Mouse (Mus musculus) cerebellum, postnatal 4 days (tissue): Measurements from ENCODE around the gene Khdc4.
A peak's percentile ranks its signal among the peaks of the same experiment; 100 is the strongest.
"Not testable (repeated sequence)": the region's sequence is repeated elsewhere in the genome, so short reads cannot be mapped to it uniquely, and the experiment has no call there.

Experiments used
- DNase-seq, 2 experiments: peaks; one replicate each; pipeline ENCODE4 v3.0.0; 2022; ENCODE audit warnings: low spot score in 2 of 2, mixed read lengths in 1 of 2

Gene Khdc4

DNA sequence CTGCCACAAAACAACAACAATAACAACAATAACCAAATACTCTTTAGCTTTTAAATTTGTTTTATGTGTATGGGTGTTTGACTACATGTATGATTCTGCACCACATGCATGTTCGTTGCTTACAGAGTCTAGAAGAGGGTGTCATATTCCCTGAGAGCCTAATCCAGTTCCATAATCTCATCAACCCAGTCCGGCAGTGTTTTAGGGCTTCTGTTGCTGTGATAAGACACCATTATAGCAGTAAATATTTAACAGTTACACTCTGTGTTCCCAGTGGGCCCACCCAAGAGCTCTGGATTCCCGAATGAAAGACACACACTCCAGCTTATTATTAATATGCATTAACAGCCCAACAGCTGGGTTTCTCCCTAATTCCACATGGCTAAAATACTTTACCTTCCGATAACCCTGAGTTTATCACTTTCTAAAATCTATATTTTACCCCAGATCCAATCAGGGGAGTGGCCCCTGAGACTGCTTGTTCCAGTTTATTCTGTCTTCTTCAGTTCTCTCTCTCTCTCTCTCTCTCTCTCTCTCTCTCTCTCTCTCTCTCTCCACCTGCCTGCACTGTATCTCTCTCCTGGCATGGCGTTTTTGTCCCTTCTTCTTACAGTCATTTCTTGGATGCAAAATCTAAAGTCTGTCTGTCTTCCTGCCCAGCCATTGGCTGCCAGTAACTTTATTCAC is 27.0 kb upstream of the Khdc4 start:
- DNase-seq = no peak

DNA sequence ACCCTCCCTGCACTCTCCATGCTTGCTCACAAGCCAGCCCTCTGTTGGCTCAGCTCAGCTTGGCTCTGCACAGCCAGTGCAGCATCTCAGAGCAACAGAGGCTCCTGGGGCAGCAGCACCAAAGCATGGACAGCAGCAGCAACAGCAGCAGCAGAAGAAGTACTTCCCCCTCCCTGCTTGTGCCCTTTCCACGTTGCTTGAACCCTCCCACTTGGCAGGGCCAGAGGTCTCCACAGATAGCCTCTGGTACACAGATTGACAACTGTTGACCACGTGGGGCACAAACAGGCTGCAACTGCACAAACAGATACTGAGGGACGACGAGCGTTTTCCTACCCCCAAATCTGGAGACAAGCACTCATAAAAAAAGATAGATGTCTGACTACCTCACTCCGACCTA is 25.8 kb upstream of the Khdc4 start:
- no peak for DNase-seq

DNA sequence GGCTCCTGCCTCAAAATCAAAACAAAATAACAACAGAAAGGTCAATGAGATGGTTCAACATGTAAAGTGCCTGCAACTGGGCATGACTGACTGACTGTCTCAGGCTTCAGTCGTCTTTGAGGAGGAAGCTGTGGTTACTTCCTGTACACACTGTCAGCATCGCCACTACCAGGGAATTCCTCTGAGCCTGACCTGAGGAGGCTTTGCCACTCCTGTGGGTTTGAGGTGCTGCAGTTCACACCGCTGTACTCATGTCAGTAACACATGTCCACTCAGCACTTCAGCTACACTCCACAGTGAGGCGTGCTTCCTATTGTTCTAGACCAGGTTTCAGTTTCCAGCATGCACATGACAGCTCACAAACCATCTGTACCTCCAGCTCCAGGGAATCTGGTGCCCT is 21.5 kb upstream of the Khdc4 start:
- DNase-seq = no peak

DNA sequence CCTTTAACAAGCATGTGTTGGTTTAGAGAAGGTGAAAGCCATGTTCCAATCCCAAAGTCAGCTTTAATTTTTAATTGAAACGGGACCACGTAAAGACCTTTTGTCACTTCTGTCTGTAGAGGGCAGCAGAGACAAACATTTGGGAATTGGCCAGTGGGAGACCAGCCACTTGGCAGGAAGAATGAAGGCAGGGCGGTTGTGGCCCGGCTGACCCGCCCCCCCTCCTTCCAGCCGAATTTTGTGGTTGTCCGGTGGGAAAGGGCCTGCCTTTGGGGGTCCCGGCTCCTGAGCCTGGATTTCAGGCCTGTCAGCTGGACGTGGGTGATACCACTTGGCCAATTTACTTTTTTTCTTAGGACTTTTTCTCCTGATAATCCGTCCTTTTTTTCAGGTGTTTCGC is 8.2 kb upstream of the Khdc4 start:
- DNase-seq = peak in 1 of 2 experiments; percentile 73

DNA sequence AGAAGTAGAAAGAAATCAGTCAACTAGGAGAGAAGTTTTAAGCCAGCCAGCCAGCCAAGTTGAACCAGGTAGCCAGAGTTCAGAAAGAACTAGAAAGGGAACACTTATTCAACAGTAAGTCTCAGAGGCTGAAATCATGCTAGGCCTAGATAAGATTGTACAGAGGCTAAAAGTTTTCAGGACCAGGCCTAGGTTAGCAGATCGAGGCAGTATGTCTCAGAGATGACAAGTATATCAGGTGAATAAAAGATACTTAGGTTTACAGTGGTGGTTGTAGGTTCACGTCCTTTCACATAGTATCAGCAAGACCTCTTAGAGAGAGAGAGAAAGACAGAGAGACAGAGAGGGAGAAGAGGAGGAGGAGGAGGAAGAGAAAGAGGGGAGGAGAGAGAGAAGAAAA is 1.8 kb upstream of the Khdc4 start:
- DNase-seq = no peak

DNA sequence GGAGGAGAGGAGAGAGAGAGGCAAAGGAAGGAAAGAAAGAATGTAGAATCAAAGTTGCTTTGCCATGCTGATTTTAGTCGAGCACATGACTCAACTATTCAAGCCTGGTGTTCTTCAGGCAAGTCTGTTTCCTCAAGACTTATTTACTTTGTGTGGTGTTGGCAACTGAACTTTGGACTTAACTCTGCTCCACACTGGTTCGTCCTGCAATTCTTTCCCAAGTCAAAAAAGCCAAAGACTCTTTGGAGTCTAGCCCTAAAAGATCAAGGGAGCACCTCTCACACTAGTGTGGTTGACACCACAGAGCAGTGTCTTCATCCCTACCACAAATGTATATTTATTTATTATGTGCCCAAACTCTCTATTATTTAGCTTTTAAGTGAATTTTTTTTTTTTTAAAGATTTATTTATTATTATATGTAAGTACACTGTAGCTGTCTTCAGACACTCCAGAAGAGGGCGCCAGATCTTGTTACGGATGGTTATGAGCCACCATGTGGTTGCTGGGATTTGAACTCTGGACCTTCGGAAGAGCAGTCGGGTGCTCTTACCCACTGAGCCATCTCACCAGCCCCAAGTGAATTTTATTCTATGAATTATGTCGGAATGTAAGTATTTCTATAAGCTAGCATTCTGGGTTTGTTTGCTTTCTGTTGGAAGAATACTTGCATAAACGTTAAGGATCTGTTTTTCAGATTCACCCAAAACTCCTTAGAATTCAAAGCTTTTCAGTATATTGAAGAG is 1.2 kb upstream of the Khdc4 start:
- DNase-seq = no peak

DNA sequence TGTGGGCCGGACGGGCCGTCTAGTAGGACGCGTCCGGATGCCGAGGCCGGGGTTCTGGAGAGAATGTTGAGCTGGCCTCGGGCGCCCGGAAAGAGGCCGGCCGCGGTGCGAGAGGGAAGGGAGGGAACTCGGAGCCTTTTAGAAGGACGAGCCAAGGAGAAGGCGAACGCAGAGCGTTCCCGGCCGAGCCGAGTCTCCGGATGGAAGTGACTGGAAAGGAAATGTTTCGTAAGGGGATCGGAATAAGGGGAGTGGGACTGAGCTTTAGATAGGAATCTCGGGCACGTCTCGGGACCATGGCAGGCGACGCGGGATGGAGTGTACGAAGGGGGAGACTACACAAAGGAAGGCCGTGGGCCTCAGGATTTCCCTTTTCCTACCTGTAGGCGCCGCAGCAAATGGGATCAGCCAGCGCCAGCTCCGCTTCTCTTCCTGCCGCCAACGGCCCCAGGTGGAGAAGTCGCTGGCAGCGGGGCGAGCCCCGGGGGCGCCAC is 402 bp downstream of the Khdc4 start:
- peak; percentile 23 to 53 for DNase-seq

DNA sequence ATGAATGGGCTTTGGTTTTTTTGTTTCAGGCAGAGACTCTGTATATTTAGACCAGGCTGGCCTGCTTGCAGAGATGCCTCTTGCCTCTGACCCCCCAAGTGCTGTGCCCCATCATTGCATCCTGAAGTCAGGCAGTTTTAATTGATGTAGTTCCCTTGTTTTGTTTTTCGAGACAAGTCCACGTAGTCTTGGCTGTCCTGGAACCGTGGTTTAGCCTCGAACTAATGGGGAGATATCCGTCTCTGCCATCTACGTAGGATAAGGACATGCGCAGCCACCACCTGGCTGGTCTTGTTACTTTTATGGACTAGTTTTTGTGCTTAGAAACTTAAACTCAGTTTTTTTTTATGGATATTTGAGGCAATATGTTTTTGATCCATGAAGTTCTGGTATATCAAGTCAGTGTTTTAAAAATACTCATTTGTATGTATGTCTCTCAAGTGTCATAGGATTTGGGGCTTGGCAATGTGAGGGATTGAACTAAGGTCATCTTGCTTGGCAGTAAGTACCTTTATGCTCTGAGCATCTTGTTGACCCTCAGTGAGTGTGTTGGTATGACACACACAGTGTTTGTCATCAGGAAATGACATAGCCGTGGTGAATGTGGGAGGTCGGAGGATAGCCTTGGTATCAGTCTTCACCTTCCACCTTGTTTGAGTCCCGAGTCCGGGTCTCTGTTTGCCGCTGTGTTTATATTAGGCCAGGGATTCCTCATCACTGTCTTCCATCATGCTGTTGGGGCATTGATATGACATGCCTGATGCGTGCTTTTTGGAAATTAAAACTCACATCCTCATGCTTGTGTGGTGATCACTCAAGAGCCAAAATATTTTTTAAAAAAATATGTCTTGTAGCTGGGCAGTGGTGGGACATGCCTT is 1.4 kb downstream of the Khdc4 start:
- no peak for DNase-seq

DNA sequence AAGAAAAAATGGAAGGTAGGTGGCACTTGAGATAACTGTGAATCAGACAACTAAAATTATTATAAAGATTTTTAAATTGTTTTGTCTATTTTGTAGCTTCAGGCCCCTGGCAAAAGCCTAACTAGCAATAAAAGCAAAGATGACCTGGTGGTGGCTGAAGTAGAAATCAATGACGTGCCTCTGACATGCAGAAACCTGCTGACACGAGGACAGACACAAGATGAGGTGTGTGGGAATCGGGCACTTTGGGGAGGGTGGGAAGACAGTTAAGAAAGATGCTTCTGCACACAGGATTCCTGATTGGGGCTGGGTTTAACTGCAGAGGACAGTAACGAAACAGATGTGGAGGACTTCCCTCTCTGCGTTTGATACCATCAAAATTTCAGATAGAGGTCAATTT is 3.5 kb downstream of the Khdc4 start:
- DNase-seq = no peak

DNA sequence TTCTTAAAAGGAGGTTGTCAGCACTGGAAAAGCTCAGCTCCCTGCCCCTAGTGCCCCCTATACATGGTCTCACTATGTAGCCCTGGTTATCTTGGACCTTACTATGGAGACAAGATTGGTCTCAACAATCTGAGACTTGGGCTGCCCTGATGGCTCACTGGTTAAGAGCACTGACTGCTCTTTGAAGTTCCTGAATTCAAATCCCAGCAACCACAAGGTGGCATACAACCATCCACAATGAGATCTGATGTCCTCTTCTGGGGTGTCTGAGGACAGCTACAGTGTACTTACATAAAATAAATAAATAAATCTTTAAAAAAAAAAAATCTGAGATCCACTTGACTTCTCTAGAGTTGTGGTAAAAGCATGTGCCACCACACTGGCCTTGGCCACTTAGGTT is 9.9 kb downstream of the Khdc4 start:
- no peak for DNase-seq

DNA sequence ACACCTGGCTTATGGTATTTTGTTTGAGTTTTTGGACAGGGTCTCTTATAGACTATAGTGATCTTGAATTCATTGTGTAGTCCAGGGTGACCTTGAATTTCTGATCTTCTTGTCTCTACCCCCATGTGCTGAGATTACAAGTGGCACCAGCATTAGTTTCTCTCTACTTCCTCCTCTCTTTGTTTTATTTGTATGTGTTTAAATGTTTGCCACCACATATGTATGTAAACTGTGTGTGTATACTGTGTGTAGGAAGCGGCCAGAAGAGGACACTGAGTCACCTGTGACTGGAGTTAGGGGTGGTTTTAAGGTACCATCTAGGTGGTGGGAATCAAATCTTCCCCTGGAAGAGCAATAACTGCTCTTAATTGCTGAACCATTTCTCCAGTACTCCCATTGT is 12.4 kb downstream of the Khdc4 start:
- no peak for DNase-seq

DNA sequence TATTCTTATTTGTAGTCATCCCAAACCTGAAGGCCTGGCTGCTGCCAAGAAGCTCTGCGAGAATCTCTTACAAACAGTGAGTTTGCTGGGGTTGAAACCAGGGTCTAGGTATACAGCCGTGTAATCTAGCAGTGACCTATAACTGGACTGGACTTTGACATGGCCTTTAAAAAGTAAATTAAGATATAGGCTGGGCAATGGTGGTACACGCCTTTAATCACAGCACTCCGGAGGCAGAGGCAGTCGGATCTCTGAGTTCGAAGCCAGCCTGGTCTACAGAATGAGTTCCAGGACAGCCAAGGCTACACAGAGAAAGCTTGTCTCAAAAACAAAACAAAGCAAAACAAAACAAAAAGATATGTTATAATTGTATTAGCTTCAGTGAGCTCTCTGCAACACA is 13.2 kb downstream of the Khdc4 start:
- DNase-seq = no peak

DNA sequence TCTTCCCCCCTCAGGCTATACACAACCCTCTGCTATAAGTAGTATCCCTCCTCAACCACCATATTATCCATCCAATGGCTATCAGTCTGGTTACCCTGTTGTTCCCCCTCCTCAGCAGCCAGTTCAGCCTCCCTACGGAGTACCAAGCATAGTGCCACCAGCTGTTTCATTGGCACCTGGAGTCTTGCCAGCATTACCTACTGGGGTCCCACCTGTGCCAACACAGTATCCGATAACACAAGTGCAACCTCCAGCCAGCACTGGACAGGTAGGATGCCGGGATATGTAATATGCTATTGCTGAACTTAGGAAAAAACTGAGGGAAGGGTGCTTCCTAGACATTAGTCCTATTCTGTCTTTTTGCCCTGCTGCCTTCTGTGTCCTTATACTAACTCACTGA is 14.6 kb downstream of the Khdc4 start:
- DNase-seq = no peak

DNA sequence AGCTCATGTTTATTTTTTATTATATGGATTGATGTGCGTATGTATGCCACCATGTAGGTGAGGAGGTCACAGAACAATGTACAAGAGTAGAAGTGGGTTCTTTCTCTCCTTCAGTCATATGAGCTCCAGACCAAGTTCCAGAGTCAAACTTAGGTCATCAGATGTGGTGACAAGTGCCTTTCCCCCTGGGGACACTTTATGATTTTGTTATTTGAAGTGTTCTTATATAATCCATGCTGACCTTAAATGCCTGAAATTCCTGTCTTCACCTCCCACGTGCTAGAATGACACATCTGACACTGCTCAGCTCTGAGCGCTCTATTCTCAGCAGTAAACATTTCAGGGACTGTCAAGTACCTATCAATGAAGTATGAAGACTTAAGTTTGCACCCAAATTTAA is 15.6 kb downstream of the Khdc4 start:
- DNase-seq = no peak

DNA sequence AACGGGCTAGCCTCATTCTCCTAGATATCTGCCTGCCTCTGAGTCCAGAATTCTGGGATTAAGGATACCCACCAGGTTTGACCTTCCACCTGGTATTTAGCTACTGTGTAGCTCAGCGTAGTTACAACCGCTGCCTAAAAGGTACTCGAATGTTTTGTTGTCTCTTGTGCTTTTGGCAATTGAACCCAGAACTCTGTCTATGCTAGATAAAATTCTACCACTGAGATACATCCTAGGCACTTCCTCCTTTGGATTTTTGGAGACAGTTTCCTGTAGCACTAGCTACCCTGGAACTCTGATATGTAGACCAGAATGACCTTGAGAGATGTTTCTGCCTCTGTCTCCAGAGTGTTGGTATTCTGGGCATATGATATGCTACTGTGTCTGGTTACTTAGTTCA is 28.1 kb downstream of the Khdc4 start:
- DNase-seq = no peak

DNA sequence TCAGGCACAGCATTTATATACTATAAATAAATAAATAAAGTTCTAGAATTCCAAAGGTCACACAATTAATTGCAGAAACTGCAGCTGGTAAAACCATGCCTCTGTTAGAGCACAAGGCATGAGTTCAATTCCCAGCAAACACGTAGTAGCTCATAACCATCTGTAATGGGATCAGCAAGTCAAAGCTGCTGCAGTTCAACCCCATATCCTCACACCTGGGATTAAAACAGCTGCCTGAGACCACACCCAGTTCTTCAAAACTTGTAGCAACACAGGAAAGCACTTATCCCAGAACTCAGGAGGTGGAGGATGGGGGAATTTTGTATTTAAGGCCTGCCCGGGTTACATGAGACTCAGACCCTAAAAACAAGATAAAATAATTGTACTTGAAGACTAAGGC is 29.1 kb downstream of the Khdc4 start:
- DNase-seq = no peak

DNA sequence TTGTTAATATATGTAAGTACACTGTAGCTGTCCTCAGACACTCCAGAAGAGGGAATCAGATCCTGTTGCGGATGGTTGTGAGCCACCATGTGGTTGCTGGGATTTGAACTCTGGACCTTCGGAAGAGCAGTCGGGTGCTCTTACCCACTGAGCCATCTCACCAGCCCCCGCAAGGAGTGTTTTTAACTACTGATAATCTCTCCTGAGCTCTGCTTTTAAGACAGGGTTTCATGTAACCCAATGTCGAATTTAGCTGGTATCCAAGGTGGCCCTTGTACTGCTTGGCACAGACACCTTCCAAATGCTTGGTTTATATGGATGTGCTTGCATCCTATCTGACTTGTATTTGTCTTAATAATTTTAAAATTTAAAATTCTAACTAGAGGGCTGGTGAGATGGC is 30.1 kb downstream of the Khdc4 start:
- not testable (repeated sequence) for DNase-seq

DNA sequence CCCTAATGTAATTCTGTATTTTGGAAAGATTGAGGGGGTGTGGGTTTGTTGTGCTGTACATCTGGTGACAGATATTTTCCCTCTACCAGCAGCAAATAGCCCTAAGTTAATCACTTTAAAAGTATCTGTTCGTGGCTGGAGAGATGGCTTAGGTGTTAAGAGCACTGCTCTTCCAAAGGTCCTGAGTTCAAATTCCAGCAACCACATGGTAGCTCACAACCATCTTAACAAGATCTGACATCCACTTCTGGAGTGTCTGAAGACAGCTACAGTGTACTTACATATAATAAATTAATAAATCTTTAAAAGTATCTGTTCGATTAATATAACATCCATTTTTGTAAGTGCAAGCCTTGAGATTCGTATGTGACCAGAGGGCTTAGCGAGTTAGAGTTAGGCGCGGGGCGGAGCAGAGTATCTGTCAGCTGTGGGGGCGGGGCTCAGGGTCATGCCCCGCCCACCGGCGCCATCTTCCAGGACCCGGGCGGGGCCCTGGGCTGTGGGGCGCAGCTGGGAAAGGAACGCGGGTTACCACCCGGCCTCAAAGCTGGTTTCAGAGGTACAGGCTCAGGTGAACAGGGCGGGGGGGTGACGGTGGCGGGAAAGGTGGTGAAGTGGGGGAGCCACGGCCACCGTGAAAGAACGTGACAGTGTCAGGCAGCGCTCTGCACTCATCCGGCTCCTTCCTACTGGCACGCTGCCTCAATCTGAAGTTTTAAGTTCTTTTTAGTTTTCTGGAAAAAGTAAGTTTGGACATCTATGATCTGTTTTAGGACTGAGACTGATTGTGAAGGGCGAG is 31.0 kb downstream of the Khdc4 start, which contains the start of gene Rit1:
Rit1 (plus strand) TSS at position 440 of the 799 bp plus-strand sequence.
- DNase-seq = peak; percentile 62 to 84

DNA sequence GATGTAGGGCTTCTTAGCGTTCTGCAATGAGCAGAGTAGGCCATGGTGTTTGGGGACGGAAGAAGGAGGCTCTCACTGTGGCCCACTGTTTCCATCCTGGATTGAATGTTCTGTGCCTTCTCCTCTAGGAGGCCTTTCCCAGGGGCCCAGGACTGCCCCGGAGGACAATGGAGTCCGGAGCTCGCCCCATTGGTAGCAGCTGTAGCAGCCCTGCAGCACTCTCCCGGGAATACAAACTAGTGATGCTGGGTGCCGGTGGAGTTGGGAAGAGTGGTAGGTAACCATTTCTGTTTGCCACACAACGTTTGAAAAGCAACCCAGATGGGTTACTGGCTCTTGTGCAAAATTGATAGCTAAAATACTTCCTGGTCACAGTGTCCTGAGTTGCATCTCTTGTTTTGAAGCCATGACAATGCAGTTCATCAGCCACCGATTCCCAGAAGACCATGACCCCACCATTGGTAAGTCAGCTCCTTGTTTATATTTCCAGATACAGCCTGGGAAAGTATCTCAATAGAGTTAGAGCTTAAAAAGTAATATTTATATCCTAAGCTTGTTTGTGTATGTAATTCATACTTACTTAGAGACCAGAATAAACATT is 31.7 kb downstream of the Khdc4 start:
- DNase-seq = peak in 1 of 2 experiments; percentile 23

DNA sequence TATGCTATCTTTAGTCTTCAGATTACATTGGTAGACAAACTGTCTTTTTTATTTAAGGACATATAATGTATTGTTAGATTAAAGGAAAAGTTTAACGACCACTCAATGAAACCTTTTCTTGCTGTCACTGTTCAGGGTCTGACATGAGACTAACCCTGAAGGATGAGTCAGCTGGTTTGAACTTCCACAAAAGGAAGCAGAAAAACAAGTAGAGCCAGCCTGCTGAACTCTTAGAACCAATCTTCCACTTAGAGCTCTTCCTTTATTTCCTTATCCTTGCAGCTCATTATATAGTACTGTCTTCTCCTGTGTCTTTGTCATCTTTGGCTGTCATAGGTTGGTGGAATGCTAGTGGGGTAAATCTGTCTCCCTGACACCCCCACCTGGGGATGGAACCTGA is 32.2 kb downstream of the Khdc4 start:
- no peak for DNase-seq

DNA sequence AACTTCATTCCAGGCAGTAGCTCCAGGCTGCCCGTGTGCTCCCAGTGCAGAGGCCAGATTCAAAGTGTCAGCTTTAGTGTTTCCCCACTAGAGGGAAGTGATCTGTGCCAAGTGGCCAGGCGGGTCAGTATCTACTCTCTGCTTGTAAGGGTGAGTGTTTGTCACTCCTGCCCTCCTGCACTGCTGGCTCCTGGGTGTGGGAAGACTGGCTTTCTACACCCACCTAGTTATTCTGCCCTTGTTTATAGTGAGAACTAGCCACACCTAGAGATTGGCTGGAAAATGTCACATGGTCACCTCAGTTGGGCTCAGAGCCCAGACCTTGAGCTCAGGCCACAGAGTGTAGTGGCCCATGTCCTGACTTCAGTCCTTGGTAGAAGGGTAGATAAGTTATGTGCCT is 33.5 kb downstream of the Khdc4 start:
- DNase-seq = no peak
